Mouse (Mus musculus): ENCODE measurements around the gene Nrap. TPM values are rescaled to one million over a fixed set of nuclear protein-coding genes. Genes with fewer than 3 reads are reported as not detected.

Gene Nrap
- polyA plus RNA-seq, 1 experiment: 1.7 TPM

- no peak for TF ChIP-seq CTCF (IDR thresholded peaks at IDR 0.05; ENCODE audit: extremely low read depth, insufficient read length, insufficient replicate concordance, low read depth, low read length)
- no peak for TF ChIP-seq POLR2A (IDR thresholded peaks at IDR 0.05; ENCODE audit: low read depth, low read length)
- H3K27ac ChIP-seq (ENCODE audit: insufficient read depth, low read depth, low read length): no peak overlapping the region
- H3K27me3 ChIP-seq (ENCODE audit: control insufficient read depth, insufficient read depth, low read length): no peaks in the 10 kb centered on the region
- no peaks in the 10 kb centered on the region for H3K4me1 ChIP-seq (ENCODE audit: control insufficient read depth, insufficient read depth, insufficient read length, low read length)
- no peaks in the 10 kb centered on the region for H3K36me3 ChIP-seq (ENCODE audit: control insufficient read depth, insufficient read depth, low read length)
- H3K4me3 ChIP-seq (ENCODE audit: low read depth, low read length): no peak overlapping the region
- WGBS: 82% methylated on average over 6 of the region's 6 CpGs
These were observed 70.2 kb downstream of the Nrap start for GRCm38 (mm10) chr19:56319629-56320028.

DNA sequence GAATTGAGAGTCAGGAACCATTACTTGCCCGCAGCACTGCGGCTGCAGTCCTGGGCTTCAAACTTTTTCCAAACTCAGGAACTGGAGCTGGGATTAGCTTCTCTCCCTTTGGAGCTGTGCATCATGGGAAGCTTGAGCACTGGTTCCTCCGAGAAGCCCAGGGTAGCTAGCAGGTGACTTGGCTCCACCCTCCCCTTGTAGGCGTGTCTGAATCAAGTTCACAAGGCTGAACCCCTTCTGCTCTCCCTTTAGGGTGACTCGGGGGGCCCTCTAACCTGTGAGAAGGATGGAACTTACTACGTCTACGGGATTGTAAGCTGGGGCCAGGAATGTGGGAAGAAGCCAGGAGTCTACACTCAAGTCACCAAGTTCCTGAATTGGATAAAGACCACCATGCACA, 70.6 kb downstream of the Nrap start:
- no peak overlapping the region for H3K4me3 ChIP-seq (ENCODE audit: low read depth, low read length)
- H3K36me3 ChIP-seq (ENCODE audit: control insufficient read depth, insufficient read depth, low read length): no peaks in the 10 kb centered on the region
- H3K27me3 ChIP-seq (ENCODE audit: control insufficient read depth, insufficient read depth, low read length): no peaks in the 10 kb centered on the region
- H3K27ac ChIP-seq (ENCODE audit: insufficient read depth, low read depth, low read length): no peak overlapping the region
- WGBS: 63% methylated on average over 7 of the region's 7 CpGs
- TF ChIP-seq CTCF (IDR thresholded peaks at IDR 0.05; ENCODE audit: extremely low read depth, insufficient read length, insufficient replicate concordance, low read depth, low read length) (no peak), POLR2A (IDR thresholded peaks at IDR 0.05; ENCODE audit: low read depth, low read length) (no peak)
- no peaks in the 10 kb centered on the region for H3K4me1 ChIP-seq (ENCODE audit: control insufficient read depth, insufficient read depth, insufficient read length, low read length)

DNA sequence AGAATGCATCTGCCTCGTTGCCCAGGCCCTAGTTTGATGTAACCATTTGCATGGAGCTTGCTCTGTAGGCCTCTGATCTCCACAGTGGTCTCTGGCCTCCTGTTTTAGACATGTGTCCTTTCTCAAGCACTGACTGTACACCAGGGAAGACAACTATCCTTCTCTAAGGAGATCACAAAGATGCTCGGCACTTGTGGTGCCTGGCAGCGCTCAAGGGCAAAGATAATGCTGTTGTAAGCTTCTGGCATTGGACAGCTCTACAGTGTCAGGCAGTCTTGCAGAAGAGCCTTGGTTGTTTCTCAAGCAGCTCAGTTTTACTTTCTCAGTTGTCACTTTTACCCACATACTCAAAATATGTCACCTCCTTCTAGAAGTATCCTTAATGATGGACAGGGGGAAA, 73.3 kb downstream of the Nrap start:
- H3K4me3 ChIP-seq (ENCODE audit: low read depth, low read length): no peak overlapping the region
- 72% methylated on average over 3 of the region's 3 CpGs for WGBS
- H3K27ac ChIP-seq (ENCODE audit: insufficient read depth, low read depth, low read length): no peak overlapping the region
- no peaks in the 10 kb centered on the region for H3K36me3 ChIP-seq (ENCODE audit: control insufficient read depth, insufficient read depth, low read length)
- TF ChIP-seq POLR2A (IDR thresholded peaks at IDR 0.05; ENCODE audit: low read depth, low read length): no peak
- no peak for TF ChIP-seq CTCF (IDR thresholded peaks at IDR 0.05; ENCODE audit: extremely low read depth, insufficient read length, insufficient replicate concordance, low read depth, low read length)
- no peaks in the 10 kb centered on the region for H3K27me3 ChIP-seq (ENCODE audit: control insufficient read depth, insufficient read depth, low read length)
- H3K4me1 ChIP-seq (ENCODE audit: control insufficient read depth, insufficient read depth, insufficient read length, low read length): no peaks in the 10 kb centered on the region

GRCm38 (mm10) chr19:56300835-56301234, 89.0 kb downstream of the Nrap start:
- H3K27ac ChIP-seq (ENCODE audit: insufficient read depth, low read depth, low read length): no peak overlapping the region
- 76% methylated on average over 11 of the region's 11 CpGs for WGBS
- H3K27me3 ChIP-seq (ENCODE audit: control insufficient read depth, insufficient read depth, low read length): no peaks in the 10 kb centered on the region
- no peak overlapping the region for H3K4me3 ChIP-seq (ENCODE audit: low read depth, low read length)
- no peaks in the 10 kb centered on the region for H3K4me1 ChIP-seq (ENCODE audit: control insufficient read depth, insufficient read depth, insufficient read length, low read length)
- no peak for TF ChIP-seq CTCF (IDR thresholded peaks at IDR 0.05; ENCODE audit: extremely low read depth, insufficient read length, insufficient replicate concordance, low read depth, low read length)
- no peak for TF ChIP-seq POLR2A (IDR thresholded peaks at IDR 0.05; ENCODE audit: low read depth, low read length)
- no peaks in the 10 kb centered on the region for H3K36me3 ChIP-seq (ENCODE audit: control insufficient read depth, insufficient read depth, low read length)

DNA sequence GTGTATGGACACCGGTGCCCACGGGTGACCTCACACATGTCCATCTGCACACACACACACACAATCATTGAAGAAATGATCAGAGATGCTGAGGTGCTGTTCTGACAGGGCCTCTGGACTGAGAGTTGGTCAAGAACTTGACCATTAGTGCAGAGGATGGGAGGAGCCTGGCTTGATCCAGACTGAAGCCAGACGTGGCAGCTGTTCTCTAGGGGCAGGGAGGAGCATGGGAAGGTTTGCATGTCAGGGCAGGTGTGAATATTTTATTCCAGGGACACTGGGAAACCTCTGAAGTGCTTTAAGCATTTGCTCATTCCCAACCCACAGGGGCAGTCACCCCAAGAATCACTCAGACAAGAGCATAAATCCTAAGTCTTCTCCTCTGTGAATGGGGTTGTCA, 92.6 kb downstream of the Nrap start:
- 62% methylated on average over 3 of the region's 3 CpGs for WGBS

DNA sequence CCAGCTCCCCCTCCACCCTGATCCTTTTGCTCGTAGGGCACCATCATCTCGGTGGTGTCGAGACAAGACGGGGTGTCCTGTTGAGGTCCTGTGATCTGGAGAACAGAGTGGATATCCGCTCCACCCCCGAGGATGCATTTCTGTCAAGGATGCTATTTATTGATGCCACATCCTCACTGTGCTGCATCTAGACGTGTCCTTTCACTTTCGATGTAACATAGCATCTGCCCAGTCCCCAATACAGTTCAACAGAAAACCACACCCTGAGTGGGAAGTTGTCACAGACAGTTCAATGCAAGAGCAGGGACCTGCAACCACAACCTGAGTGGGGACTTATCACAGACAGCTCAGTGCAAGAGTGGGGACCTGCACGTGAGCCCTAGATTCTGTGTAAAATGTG, 93.2 kb downstream of the Nrap start:
- WGBS: 68% methylated on average over 9 of the region's 9 CpGs
- no peak for TF ChIP-seq POLR2A (IDR thresholded peaks at IDR 0.05; ENCODE audit: low read depth, low read length)
- no peak for TF ChIP-seq CTCF (IDR thresholded peaks at IDR 0.05; ENCODE audit: extremely low read depth, insufficient read length, insufficient replicate concordance, low read depth, low read length)
- H3K4me1 ChIP-seq (ENCODE audit: control insufficient read depth, insufficient read depth, insufficient read length, low read length): 0 out of 2 replicates have a peak, but pooled peaks cover 2% of the 10 kb centered on the region
- H3K27me3 ChIP-seq (ENCODE audit: control insufficient read depth, insufficient read depth, low read length): no peaks in the 10 kb centered on the region
- no peaks in the 10 kb centered on the region for H3K36me3 ChIP-seq (ENCODE audit: control insufficient read depth, insufficient read depth, low read length)
- no peak overlapping the region for H3K4me3 ChIP-seq (ENCODE audit: low read depth, low read length)
- H3K27ac ChIP-seq (ENCODE audit: insufficient read depth, low read depth, low read length): no peak overlapping the region

More for the DNA sequence above, 92.6 kb downstream of the Nrap start:
- TF ChIP-seq POLR2A (IDR thresholded peaks at IDR 0.05; ENCODE audit: low read depth, low read length): no peak
- H3K27me3 ChIP-seq (ENCODE audit: control insufficient read depth, insufficient read depth, low read length): no peaks in the 10 kb centered on the region
- no peaks in the 10 kb centered on the region for H3K36me3 ChIP-seq (ENCODE audit: control insufficient read depth, insufficient read depth, low read length)
- 0 out of 2 replicates have a peak, but pooled peaks cover 2% of the 10 kb centered on the region for H3K4me1 ChIP-seq (ENCODE audit: control insufficient read depth, insufficient read depth, insufficient read length, low read length)
- H3K27ac ChIP-seq (ENCODE audit: insufficient read depth, low read depth, low read length): no peak overlapping the region
- no peak overlapping the region for H3K4me3 ChIP-seq (ENCODE audit: low read depth, low read length)

DNA sequence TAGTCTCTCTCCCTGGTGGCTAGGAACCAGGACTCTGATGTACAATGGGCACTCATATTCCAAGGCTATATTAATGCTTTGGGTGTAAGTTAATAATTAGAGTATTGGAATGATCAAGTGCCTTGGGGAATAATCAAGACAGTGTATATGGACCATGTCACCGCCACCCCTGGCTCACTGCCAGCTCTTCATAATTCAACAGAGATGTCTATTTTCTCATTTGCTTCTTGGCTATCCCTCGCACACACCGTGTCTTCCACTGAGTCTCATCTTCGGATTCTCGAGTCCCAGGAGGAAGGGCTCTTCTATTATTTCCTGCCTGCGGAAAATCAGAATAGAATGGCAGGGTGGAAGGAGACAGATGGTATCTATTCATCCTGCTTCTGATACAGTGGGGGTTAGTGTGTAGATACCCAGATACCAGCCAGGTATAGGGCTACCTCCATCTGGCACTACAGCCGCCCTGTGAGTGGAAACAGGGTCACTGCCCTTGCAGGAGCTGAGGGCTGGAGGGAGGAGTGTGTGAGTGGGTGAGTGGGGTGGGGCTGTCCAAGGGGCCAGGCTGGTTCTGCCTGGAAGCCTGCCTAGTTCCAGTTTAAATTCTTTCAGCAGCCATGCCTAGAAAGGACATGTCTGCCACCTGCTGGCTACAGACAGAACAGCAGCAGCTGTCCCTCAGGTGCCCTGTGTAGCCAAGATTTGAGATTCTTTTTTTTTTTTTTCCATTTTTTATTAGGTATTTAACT, 95.0 kb downstream of the Nrap start:
- H3K27me3 ChIP-seq (ENCODE audit: control insufficient read depth, insufficient read depth, low read length): no peaks in the 10 kb centered on the region
- no peaks in the 10 kb centered on the region for H3K36me3 ChIP-seq (ENCODE audit: control insufficient read depth, insufficient read depth, low read length)
- H3K27ac ChIP-seq (ENCODE audit: insufficient read depth, low read depth, low read length): no peak overlapping the region
- H3K4me3 ChIP-seq (ENCODE audit: low read depth, low read length): no peak overlapping the region
- WGBS: 24% methylated on average over 7 of the region's 7 CpGs
- TF ChIP-seq POLR2A (IDR thresholded peaks at IDR 0.05; ENCODE audit: low read depth, low read length): no peak
- TF ChIP-seq CTCF (IDR thresholded peaks at IDR 0.05; ENCODE audit: extremely low read depth, insufficient read length, insufficient replicate concordance, low read depth, low read length): peak; percentile 64; the same call in 1 of the 2 replicates
- 0 out of 2 replicates have a peak, but pooled peaks cover 2% of the 10 kb centered on the region for H3K4me1 ChIP-seq (ENCODE audit: control insufficient read depth, insufficient read depth, insufficient read length, low read length)
